Mouse (Mus musculus) cortical plate, adult 2 months (tissue): ENCODE data around the gene Rrp12.

Experiments used
- CTCF ChIP-seq: fragments of 200-500 bp; IDR thresholded peaks from 2 replicates; pipeline ENCODE4 v1.5.1; 2011; ENCODE audit warnings: mild to moderate bottlenecking, control low read depth, low read length; ENCODE audit not compliant: insufficient read depth; ENCODE audit errors: extremely low read depth
- POLR2A ChIP-seq: fragments of 200-500 bp; IDR thresholded peaks from 2 replicates; pipeline ENCODE4 v1.6.1; 2011; ENCODE audit warnings: mild to moderate bottlenecking, low read length, control low read depth; ENCODE audit not compliant: insufficient read depth; ENCODE audit errors: extremely low read depth

DNA sequence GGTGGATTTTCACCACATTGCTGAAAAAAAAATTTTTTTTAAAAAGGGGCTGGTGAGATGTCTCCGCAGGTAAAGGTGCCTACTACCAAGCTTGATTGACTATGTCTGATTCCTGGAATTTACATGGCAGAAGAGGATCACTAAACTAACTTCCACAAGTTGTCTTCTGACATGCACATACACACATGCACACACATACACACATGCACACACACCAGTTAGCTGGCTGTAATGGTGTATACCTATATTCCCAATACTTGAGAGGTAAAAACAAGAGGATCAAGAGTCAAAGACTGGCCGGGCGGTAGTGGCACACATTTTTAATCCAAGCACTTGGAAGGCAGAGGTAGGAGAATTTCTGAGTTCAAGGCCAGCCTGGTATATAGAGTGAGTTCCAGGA is 56.3 kb downstream of the Rrp12 start:
- no peak for TF ChIP-seq CTCF
- no peak for TF ChIP-seq POLR2A
